Mouse (Mus musculus): ENCODE measurements around the gene Zgpat. TPM values are rescaled to one million over a fixed set of nuclear protein-coding genes. Genes with fewer than 3 reads are reported as not detected.

Zgpat gene
- total RNA-seq, 2 experiments from 2014 or later = 17.6 to 22.3 TPM

DNA sequence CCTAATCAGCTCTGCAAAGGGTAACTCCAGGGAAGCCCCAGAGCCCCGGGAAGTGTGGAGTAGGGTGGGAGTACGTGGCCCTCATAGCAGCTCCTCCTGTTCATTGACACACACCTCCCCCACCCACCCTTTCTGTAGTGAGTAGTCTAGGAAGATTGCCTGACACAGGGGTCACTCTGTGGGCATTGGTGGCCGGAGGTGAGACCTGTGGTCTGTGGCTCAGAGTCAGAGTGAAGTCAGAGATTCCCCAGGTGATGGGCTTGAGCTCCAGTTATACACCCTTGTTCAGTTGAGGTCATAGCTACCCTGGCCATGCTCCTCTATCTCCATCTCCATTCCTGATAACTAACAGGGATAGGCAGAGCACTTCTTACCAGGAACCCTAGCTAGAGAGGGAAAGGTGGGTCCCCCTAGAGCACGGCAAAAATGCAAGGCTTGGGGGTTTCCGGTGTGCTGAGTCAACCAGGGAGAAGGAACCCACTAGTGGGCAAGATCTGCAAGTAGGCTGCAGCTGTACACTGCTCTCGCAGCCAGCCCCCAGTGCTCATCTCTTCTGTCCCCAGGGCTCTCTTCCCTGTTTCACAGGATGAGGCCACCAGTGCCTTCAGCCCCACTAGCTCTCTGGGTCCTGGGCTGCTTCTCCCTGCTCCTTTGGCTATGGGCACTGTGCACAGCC, 17.0 kb downstream of the Zgpat start:
- intact Hi-C loops (cut with DNase I) = no loop called here
- DNase-seq = no peak

- no peak for DNase-seq
Measured at GRCm38 (mm10) chr2:181384463-181384862, 19.7 kb downstream of the Zgpat start.

GRCm38 (mm10) chr2:181384919-181385391, 20.2 kb downstream of the Zgpat start:
- DNase-seq = peak; percentile 72 to 75
- intact Hi-C loops (cut with DNase I) = no loop called here

More at GRCm38 (mm10) chr2:181384463-181384862, 19.7 kb downstream of the Zgpat start:
- intact Hi-C loops (cut with DNase I) = no loop called here

DNA sequence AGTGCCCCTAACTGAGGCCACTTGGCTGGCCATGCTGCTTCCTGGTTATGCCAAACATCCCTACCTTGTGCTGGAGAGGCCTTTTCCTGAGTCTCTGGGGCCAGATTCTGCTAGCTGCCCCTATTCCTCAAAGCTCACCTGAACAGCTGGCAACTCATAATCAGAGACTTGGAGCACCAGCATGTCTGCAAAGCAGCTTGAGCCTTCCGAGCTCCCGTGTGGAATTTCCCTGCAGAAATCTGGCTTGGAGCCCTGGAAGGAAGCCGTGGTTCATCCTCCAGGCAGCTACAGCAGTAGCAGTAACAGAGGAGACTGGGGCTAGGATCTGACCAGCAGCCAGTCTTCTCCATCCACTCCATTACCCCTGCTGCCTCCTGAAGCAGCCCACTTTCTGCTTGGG, 21.2 kb downstream of the Zgpat start:
- DNase-seq = peak; percentile 56 to 58
- intact Hi-C loops (cut with DNase I) = no loop called here

GRCm38 (mm10) chr2:181386663-181387210, 22.0 kb downstream of the Zgpat start:
- no peak for DNase-seq
- intact Hi-C loops (cut with DNase I) = no loop called here

GRCm38 (mm10) chr2:181390136-181390870, 25.6 kb downstream of the Zgpat start:
- DNase-seq = no peak
- intact Hi-C loops (cut with DNase I) = loop anchor here (2.0 to 5.0 kb wide), 2 partner anchors 178 to 192 kb away; partner anchors contain the start of gene Uckl1

GRCm38 (mm10) chr2:181391022-181391421, 26.3 kb downstream of the Zgpat start:
- DNase-seq = no peak
- intact Hi-C loops (cut with DNase I) = loop anchor here (2.0 to 5.0 kb wide), 2 partner anchors 178 to 191 kb away; partner anchors contain the start of gene Uckl1

DNA sequence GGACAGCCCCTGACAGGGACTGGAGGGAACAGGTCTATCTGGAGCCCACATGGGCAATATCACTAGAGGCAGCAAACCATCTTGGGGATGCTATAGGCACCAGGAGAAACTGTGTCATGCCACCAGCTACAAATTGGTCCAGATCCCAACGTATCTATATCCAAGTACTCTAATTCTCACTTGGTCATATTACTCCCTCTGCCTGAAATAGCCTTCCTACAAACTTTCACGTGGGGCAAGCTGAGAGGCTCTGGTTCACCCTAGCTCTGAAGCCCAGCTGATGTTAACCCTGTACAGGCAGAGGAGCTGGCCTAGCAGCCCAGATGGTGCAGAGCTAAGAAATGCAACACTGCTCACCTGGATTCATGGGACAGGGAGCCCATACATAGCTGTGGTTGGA, 26.8 kb downstream of the Zgpat start:
- intact Hi-C loops (cut with DNase I) = loop anchor here (2.0 to 5.0 kb wide), 2 partner anchors 177 to 191 kb away; partner anchors contain the start of gene Uckl1
- DNase-seq = no peak

GRCm38 (mm10) chr2:181392600-181393213, 28.0 kb downstream of the Zgpat start:
- DNase-seq = peak; percentile 83 to 90
- intact Hi-C loops (cut with DNase I) = loop anchor here (1.0 to 5.0 kb wide), 4 partner anchors 18 to 190 kb away; partner anchors contain the start of gene Uckl1

DNA sequence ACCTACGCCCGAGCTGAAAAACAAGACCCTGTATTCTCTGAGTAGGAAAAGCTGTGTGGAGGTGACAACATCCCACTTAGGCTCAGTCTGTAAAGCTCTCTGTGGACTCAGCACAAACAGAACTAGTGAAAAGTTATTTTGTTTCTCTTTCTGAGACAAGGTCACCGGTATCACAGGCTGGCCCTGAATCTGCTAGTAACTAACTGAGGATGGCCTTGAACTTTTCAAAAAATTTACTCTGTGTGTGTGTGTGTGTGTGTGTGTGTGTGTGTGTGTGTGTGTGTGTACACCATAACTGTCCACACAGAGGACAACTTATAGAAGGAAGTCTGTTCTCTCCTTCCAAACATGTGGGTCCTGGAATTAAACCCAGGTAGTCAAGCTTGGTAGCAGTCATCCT, 29.4 kb downstream of the Zgpat start:
- intact Hi-C loops (cut with DNase I) = loop anchor here (5.0 kb wide), 1 partner anchor 188 kb away; the partner anchor contains the start of gene Uckl1
- DNase-seq = no peak

GRCm38 (mm10) chr2:181397207-181397761, 32.6 kb downstream of the Zgpat start:
- intact Hi-C loops (cut with DNase I) = no loop called here
- DNase-seq = no peak

DNA sequence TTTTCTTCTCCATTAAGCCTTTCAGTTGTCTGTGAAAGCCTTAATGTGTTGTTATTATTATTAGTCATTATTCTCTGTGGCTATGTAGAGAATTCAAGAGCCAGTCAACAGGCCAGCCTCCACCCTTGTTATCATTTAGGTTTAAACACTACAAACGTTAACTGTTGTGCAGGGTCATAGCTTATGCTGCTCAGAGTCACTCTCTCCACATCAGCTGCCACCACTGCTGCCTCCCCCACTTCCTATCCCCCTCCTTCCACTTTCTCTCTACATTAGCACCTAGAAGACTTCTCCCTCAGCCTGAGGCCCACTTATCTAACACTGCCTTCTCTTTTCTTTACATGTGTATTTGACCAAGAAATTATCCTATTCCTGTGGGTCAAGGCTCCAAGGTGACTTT, 36.8 kb downstream of the Zgpat start:
- intact Hi-C loops (cut with DNase I) = no loop called here
- DNase-seq = no peak

DNA sequence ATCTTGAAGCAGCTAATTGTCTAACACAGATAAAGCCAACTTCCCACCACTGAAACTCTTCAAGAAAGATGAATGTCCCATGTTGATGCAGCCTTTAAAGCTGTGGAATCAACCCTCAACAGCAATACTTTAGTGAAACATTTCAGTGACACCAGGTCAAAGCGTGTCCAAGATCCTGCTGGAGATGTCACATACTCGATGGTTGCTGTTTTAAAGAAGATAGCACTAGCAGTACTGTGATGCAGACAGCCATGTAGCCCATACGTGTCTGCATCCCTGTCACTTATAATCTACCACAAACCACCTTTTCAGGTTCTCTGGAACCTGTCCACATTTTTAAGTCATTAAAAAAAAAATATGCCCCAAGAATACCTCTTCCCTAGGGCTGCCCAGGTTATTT, 39.0 kb downstream of the Zgpat start:
- intact Hi-C loops (cut with DNase I) = no loop called here
- DNase-seq = no peak

- DNase-seq = no peak
- intact Hi-C loops (cut with DNase I) = loop anchor here (2.0 kb wide), 2 partner anchors 17 to 159 kb away; no protein-coding TSS in a partner anchor
Measured at GRCm38 (mm10) chr2:181409643-181410042, 44.9 kb downstream of the Zgpat start.

- peak; percentile 72 to 75 for DNase-seq
- intact Hi-C loops (cut with DNase I) = loop anchor here (1.0 to 2.0 kb wide), 3 partner anchors 18 to 158 kb away; no protein-coding TSS in a partner anchor
Measured at GRCm38 (mm10) chr2:181410760-181411473, 46.2 kb downstream of the Zgpat start.

- intact Hi-C loops (cut with DNase I) = no loop called here
- DNase-seq = no peak
Measured at GRCm38 (mm10) chr2:181413141-181413540, 48.4 kb downstream of the Zgpat start.

GRCm38 (mm10) chr2:181415945-181416344, 51.2 kb downstream of the Zgpat start:
- intact Hi-C loops (cut with DNase I) = loop anchor here (5.0 kb wide), 1 partner anchor 41 kb away; the partner anchor contains the start of gene Zbtb46
- DNase-seq = peak; percentile 55 to 61

GRCm38 (mm10) chr2:181419359-181419758, 54.6 kb downstream of the Zgpat start:
- intact Hi-C loops (cut with DNase I) = loop anchor here (5.0 kb wide), 1 partner anchor 38 kb away; the partner anchor contains the start of gene Zbtb46
- no peak for DNase-seq

GRCm38 (mm10) chr2:181420426-181420825, 55.7 kb downstream of the Zgpat start:
- DNase-seq = no peak
- intact Hi-C loops (cut with DNase I) = no loop called here
